Mouse (Mus musculus) G1E (cell line): ENCODE measurements around the gene Scai. TPM values are rescaled to one million over a fixed set of nuclear protein-coding genes. Genes with fewer than 3 reads are reported as not detected.

ENCODE experiments used
- ATAC-seq: 2 replicates; pipeline ENCODE4 v1.8.0; 2016; ENCODE audit warnings: mild to moderate bottlenecking; ENCODE audit not compliant: insufficient number of reproducible peaks, poor library complexity, low FRiP score, severe bottlenecking; ENCODE audit errors: extremely low read depth
- DNase-seq: peaks from one replicate; pipeline ENCODE4 v3.0.0; 2012; ENCODE audit warnings: low spot score
- H3K27me3 ChIP-seq: 2 replicates; pipeline ENCODE4 v1.6.1; 2012; ENCODE audit warnings: mild to moderate bottlenecking, low read length, inconsistent platforms; ENCODE audit not compliant: insufficient read depth
- H3K36me3 ChIP-seq: replicated peaks from 2 replicates; pipeline ENCODE3; 2012; ENCODE audit warnings: mild to moderate bottlenecking, inconsistent platforms
- H3K4me1 ChIP-seq: 2 replicates; pipeline ENCODE4 v1.6.1; 2012; ENCODE audit warnings: low read depth, low read length, inconsistent platforms, mixed read lengths; ENCODE audit not compliant: insufficient read depth
- H3K4me3 ChIP-seq: 2 replicates; pipeline ENCODE4 v1.5.1; 2012; ENCODE audit warnings: low read depth, mild to moderate bottlenecking, inconsistent platforms, low read length, moderate library complexity, mixed read lengths
- H3K9me3 ChIP-seq: replicated peaks from 2 replicates; pipeline ENCODE4 v1.6.1; 2012; ENCODE audit warnings: inconsistent platforms
- CTCF ChIP-seq: IDR thresholded peaks from 2 replicates; pipeline ENCODE4 v1.5.1; 2012; ENCODE audit warnings: low read depth, low read length, inconsistent platforms, mixed read lengths
- GATA1 ChIP-seq: IDR thresholded peaks from 2 replicates; pipeline ENCODE4 v1.6.1; 2012; ENCODE audit warnings: borderline replicate concordance, low read length, inconsistent platforms, mixed read lengths
- GATA2 ChIP-seq: IDR thresholded peaks from 2 replicates; pipeline ENCODE4 v1.6.1; 2012; ENCODE audit warnings: low read depth, low read length, inconsistent platforms, borderline replicate concordance
- POLR2AphosphoS5 ChIP-seq: IDR thresholded peaks from 2 replicates; pipeline ENCODE4 v1.6.1; 2012; ENCODE audit warnings: low read depth, low read length, inconsistent platforms; ENCODE audit not compliant: insufficient replicate concordance
- TAL1 ChIP-seq: conservative IDR thresholded peaks from 2 replicates; pipeline ENCODE4 v1.6.1; 2012; ENCODE audit warnings: low read depth, low read length, inconsistent platforms, mixed read lengths
- polyA plus RNA-seq: library from polyadenylated mRNA; stranded (reverse); fragments of >175 nt; gene quantifications from 2 replicates; pipeline ENCODE4 v1.2.3, GENCODE M21; 2012
- total RNA-seq, 2 experiments: library from RNA; stranded (forward) in 1 of 2; stranded (reverse) in 1 of 2; fragments of 200-1000 nt in 1 of 2; fragments of >200 nt in 1 of 2; fragmentation: Nextera tagmentation in 1 of 2; gene quantifications; 2 replicates each; pipeline ENCODE4 v1.2.3; 2014 to 2017

The Scai gene
- total and polyA plus RNA-seq, 3 experiments, result 9.3 to 35.4 (median 28.6) TPM

DNA sequence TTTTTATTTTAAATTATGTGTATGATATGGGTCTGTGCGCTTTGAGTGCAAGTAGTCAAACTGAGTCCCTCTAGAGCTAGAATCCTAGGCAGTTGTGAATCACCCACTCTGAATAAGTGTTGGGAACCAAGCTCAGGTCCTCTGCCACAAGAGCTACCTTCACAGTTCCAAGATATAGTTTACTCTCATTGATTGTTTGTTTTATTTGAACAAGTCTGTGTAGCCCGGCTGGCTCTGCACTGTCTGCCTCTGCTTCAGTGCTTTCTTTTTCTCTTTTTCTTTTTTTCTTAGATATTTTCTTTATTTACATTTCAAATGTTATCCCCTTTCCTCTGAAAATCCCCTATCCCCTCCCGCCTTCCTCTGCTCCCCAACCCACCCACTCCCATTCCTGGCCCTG lies 28.5 kb upstream of the Scai start:
- Histone ChIP-seq H3K27me3 (no peaks in the 10 kb centered on the region), H3K4me3 (no peak overlapping the region), H3K9me3 (no peaks in the 10 kb centered on the region), H3K36me3 (peaks cover 11% of the 10 kb centered on the region), H3K4me1 (peaks cover 18% of the 10 kb centered on the region)
- no peak for ATAC-seq
- TF ChIP-seq POLR2AphosphoS5 (no peak), GATA2 (no peak), TAL1 (no peak), GATA1 (no peak), CTCF (no peak)
- no peak for DNase-seq

DNA sequence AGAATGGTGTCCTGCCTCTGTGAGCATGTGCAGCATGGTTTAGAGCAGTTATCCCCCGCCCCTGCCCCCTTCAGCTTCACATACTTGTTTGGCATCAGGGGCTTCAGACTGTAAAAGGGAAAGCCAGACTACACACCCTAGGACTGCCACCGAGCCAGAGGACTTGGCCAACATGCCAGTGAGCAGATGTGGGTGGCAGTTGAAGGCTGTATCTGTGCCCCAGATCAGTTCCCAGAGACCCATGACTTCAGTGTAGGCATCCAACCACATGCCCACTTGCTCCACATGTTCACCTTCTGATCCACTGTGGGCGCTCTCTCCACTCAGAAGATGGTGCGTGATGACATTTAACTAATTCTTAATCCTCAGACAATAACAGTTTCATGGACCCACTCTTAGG lies 26.6 kb upstream of the Scai start:
- H3K27me3 ChIP-seq, result no peaks in the 10 kb centered on the region
- H3K4me3 ChIP-seq, result no peak overlapping the region
- H3K9me3 ChIP-seq, result no peaks in the 10 kb centered on the region
- peaks cover 12% of the 10 kb centered on the region for H3K36me3 ChIP-seq
- TF ChIP-seq GATA1, result no peak
- TF ChIP-seq GATA2, result no peak
- no peak for TF ChIP-seq TAL1
- no peak for TF ChIP-seq POLR2AphosphoS5
- no peak for TF ChIP-seq CTCF
- H3K4me1 ChIP-seq, result peaks cover 12% of the 10 kb centered on the region
- DNase-seq (no peak), ATAC-seq (no peak)

DNA sequence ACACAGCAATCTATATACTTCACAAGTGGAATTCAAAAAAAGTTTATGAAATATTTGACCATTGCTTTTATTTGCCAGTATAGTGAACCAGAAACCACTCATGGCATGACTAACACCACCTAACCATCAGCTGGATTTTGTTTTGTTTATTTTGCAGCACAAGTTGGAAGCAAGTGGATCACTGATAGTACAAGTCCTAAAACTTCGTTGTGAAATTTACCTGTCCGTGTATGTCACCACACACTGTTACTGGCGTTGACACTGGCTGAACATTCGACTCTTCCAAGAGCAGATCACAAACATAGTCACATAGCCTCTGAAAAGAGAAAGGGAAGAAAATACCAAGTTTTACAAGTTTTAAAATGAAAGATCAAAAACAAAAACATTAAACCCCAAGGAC lies 20.2 kb upstream of the Scai start:
- TF ChIP-seq GATA2 (no peak), TAL1 (no peak), CTCF (no peak), POLR2AphosphoS5 (no peak), GATA1 (no peak)
- peaks cover under 1% of the 10 kb centered on the region for H3K4me1 ChIP-seq
- H3K4me3 ChIP-seq, result no peak overlapping the region
- no peaks in the 10 kb centered on the region for H3K27me3 ChIP-seq
- DNase-seq, result no peak
- H3K36me3 ChIP-seq, result peaks cover 30% of the 10 kb centered on the region
- no peaks in the 10 kb centered on the region for H3K9me3 ChIP-seq
- no peak for ATAC-seq

DNA sequence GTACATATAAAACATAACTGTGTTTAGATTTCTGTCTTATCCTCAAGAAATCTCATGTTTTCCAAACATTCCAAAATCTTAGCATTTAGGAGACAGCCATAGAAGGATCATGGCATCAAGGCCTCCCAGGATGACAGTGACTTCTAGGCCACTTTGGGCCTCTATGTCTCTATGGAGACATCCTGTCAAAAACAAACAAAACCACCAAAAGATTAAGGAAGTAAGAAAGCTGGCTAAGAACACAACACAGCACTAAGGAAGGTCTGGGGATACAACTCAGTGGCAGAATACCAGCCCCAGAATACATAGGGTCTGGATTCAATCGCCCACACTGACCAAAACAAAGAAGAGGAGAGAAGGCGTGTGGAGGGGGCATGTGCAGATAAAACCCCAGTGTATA lies 12.8 kb upstream of the Scai start:
- no peaks in the 10 kb centered on the region for H3K27me3 ChIP-seq
- H3K4me3 ChIP-seq, result no peak overlapping the region
- no peaks in the 10 kb centered on the region for H3K4me1 ChIP-seq
- H3K9me3 ChIP-seq, result no peaks in the 10 kb centered on the region
- no peak for DNase-seq
- H3K36me3 ChIP-seq, result peaks cover 68% of the 10 kb centered on the region
- ATAC-seq, result no peak
- TF ChIP-seq CTCF, result no peak
- TF ChIP-seq TAL1, result no peak
- TF ChIP-seq GATA2, result no peak
- TF ChIP-seq POLR2AphosphoS5, result no peak
- TF ChIP-seq GATA1, result no peak

- Histone ChIP-seq H3K36me3 (peaks cover 39% of the 10 kb centered on the region), H3K4me1 (peaks cover 6% of the 10 kb centered on the region), H3K9me3 (no peaks in the 10 kb centered on the region), H3K4me3 (no peak overlapping the region), H3K27me3 (no peaks in the 10 kb centered on the region)
- ATAC-seq, result no peak
- no peak for DNase-seq
- TF ChIP-seq TAL1 (no peak), CTCF (no peak), GATA2 (no peak), POLR2AphosphoS5 (no peak), GATA1 (no peak)
Observed at GRCm38 (mm10) chr2:39194809-39195208, 4.3 kb upstream of the Scai start.

DNA sequence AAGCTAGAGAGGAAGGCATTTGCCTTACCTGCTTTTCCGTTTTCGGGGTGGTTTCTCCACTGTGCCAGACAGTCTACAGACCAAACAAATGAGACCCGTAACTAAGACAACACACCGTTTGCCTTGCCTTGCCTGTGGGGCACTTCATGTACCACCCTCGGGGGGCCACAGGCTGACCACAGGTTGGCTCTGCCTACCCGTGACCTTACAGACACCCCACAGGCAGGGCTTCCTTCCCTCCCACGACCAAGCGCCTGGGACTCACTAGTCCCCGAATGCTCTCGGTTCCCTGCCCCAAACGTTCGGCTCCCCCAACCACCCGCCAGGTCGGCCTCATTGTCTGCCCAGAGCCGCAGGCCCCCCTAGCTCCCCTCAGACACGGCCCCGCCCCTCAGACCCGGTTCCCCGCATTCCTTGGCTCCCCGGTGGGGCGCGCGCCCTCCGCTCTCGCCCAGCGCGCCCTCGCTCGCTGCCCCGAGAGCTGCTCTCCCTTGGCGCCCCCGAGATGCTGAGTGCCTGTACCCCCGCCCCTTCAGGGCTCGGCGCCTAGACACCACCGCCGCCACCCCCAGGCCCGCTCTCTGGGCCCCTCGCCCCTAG lies 473 bp downstream of the Scai start:
- H3K27me3 ChIP-seq, result no peaks in the 10 kb centered on the region
- DNase-seq (peak; percentile 72), ATAC-seq (no peak)
- H3K9me3 ChIP-seq, result no peaks in the 10 kb centered on the region
- TF ChIP-seq GATA1, result no peak
- TF ChIP-seq TAL1, result no peak
- no peak for TF ChIP-seq CTCF
- TF ChIP-seq POLR2AphosphoS5, result no peak
- no peak for TF ChIP-seq GATA2
- H3K36me3 ChIP-seq, result peaks cover 28% of the 10 kb centered on the region
- H3K4me1 ChIP-seq, result peaks cover 18% of the 10 kb centered on the region
- H3K4me3 ChIP-seq, result peak overlapping the region; percentile 93

- H3K4me1 ChIP-seq, result peaks cover 17% of the 10 kb centered on the region
- no peak for ATAC-seq
- no peak for DNase-seq
- peaks cover 34% of the 10 kb centered on the region for H3K36me3 ChIP-seq
- H3K27me3 ChIP-seq, result no peaks in the 10 kb centered on the region
- no peaks in the 10 kb centered on the region for H3K9me3 ChIP-seq
- no peak overlapping the region for H3K4me3 ChIP-seq
- TF ChIP-seq POLR2AphosphoS5 (no peak), TAL1 (no peak), GATA2 (no peak), GATA1 (no peak), CTCF (no peak)
Observed at GRCm38 (mm10) chr2:39185942-39186341, 4.6 kb downstream of the Scai start.
